Mouse (Mus musculus): ENCODE measurements around the gene Musk. TPM values are rescaled to one million over a fixed set of nuclear protein-coding genes. Genes with fewer than 3 reads are reported as not detected.

Musk gene
- polyA plus RNA-seq, 1 experiment = 0.39 TPM

GRCm38 (mm10) chr4:58268897-58269542 is 16.7 kb upstream of the Musk start:
- Histone ChIP-seq H3K4me1 (replicated peaks; ENCODE audit: control insufficient read depth, insufficient read depth, low read length) (no peaks in the 10 kb centered on the region), H3K27me3 (ENCODE audit: control insufficient read depth, insufficient read depth, low read length) (no peaks in the 10 kb centered on the region), H3K4me3 (ENCODE audit: control insufficient read depth, insufficient read depth, low read length) (no peak overlapping the region), H3K36me3 (ENCODE audit: control insufficient read depth, insufficient read depth, low read length) (no peaks in the 10 kb centered on the region), H3K27ac (ENCODE audit: control insufficient read depth, insufficient read depth, low read length) (no peak overlapping the region)
- TF ChIP-seq POLR2A (IDR thresholded peaks at IDR 0.05; ENCODE audit: control insufficient read depth, extremely low read depth, insufficient read depth, low read length, poor library complexity) = no peak
- TF ChIP-seq CTCF (IDR thresholded peaks at IDR 0.05; ENCODE audit: borderline replicate concordance, control insufficient read depth, extremely low read depth, insufficient read depth, low read length, poor library complexity) = no peak
- 89% methylated on average over 4 of the region's 4 CpGs for WGBS
- DNase-seq = no peak

- Histone ChIP-seq H3K27ac (ENCODE audit: control insufficient read depth, insufficient read depth, low read length) (no peak overlapping the region), H3K36me3 (ENCODE audit: control insufficient read depth, insufficient read depth, low read length) (no peaks in the 10 kb centered on the region), H3K4me3 (ENCODE audit: control insufficient read depth, insufficient read depth, low read length) (no peak overlapping the region), H3K27me3 (ENCODE audit: control insufficient read depth, insufficient read depth, low read length) (no peaks in the 10 kb centered on the region), H3K4me1 (replicated peaks; ENCODE audit: control insufficient read depth, insufficient read depth, low read length) (no peaks in the 10 kb centered on the region)
- TF ChIP-seq POLR2A (IDR thresholded peaks at IDR 0.05; ENCODE audit: control insufficient read depth, extremely low read depth, insufficient read depth, low read length, poor library complexity) (no peak), CTCF (IDR thresholded peaks at IDR 0.05; ENCODE audit: borderline replicate concordance, control insufficient read depth, extremely low read depth, insufficient read depth, low read length, poor library complexity) (no peak)
- WGBS = 97% methylated on average over 2 of the region's 2 CpGs
- no peak for DNase-seq
Observed at GRCm38 (mm10) chr4:58269961-58270360, 15.8 kb upstream of the Musk start.

- no peaks in the 10 kb centered on the region for H3K36me3 ChIP-seq (ENCODE audit: control insufficient read depth, insufficient read depth, low read length)
- no peak for TF ChIP-seq POLR2A (IDR thresholded peaks at IDR 0.05; ENCODE audit: control insufficient read depth, extremely low read depth, insufficient read depth, low read length, poor library complexity)
- TF ChIP-seq CTCF (IDR thresholded peaks at IDR 0.05; ENCODE audit: borderline replicate concordance, control insufficient read depth, extremely low read depth, insufficient read depth, low read length, poor library complexity) = no peak
- no peak for DNase-seq
- no peak overlapping the region for H3K27ac ChIP-seq (ENCODE audit: control insufficient read depth, insufficient read depth, low read length)
- no peaks in the 10 kb centered on the region for H3K27me3 ChIP-seq (ENCODE audit: control insufficient read depth, insufficient read depth, low read length)
- H3K4me3 ChIP-seq (ENCODE audit: control insufficient read depth, insufficient read depth, low read length) = no peak overlapping the region
- H3K4me1 ChIP-seq (replicated peaks; ENCODE audit: control insufficient read depth, insufficient read depth, low read length) = no peaks in the 10 kb centered on the region
- WGBS = 97% methylated on average over 1 of the region's 1 CpGs
Observed at GRCm38 (mm10) chr4:58270956-58271355, 14.8 kb upstream of the Musk start.

GRCm38 (mm10) chr4:58271504-58272162 is 14.1 kb upstream of the Musk start:
- no peak for TF ChIP-seq POLR2A (IDR thresholded peaks at IDR 0.05; ENCODE audit: control insufficient read depth, extremely low read depth, insufficient read depth, low read length, poor library complexity)
- no peak for TF ChIP-seq CTCF (IDR thresholded peaks at IDR 0.05; ENCODE audit: borderline replicate concordance, control insufficient read depth, extremely low read depth, insufficient read depth, low read length, poor library complexity)
- 94% methylated on average over 10 of the region's 10 CpGs for WGBS
- Histone ChIP-seq H3K27ac (ENCODE audit: control insufficient read depth, insufficient read depth, low read length) (no peak overlapping the region), H3K36me3 (ENCODE audit: control insufficient read depth, insufficient read depth, low read length) (no peaks in the 10 kb centered on the region), H3K27me3 (ENCODE audit: control insufficient read depth, insufficient read depth, low read length) (no peaks in the 10 kb centered on the region), H3K4me3 (ENCODE audit: control insufficient read depth, insufficient read depth, low read length) (no peak overlapping the region), H3K4me1 (replicated peaks; ENCODE audit: control insufficient read depth, insufficient read depth, low read length) (no peaks in the 10 kb centered on the region)
- no peak for DNase-seq

- Histone ChIP-seq H3K27ac (ENCODE audit: control insufficient read depth, insufficient read depth, low read length) (no peak overlapping the region), H3K36me3 (ENCODE audit: control insufficient read depth, insufficient read depth, low read length) (no peaks in the 10 kb centered on the region), H3K4me1 (replicated peaks; ENCODE audit: control insufficient read depth, insufficient read depth, low read length) (no peaks in the 10 kb centered on the region), H3K4me3 (ENCODE audit: control insufficient read depth, insufficient read depth, low read length) (no peak overlapping the region), H3K27me3 (ENCODE audit: control insufficient read depth, insufficient read depth, low read length) (no peaks in the 10 kb centered on the region)
- WGBS = 34% methylated on average over 8 of the region's 8 CpGs
- no peak for DNase-seq
- TF ChIP-seq CTCF (IDR thresholded peaks at IDR 0.05; ENCODE audit: borderline replicate concordance, control insufficient read depth, extremely low read depth, insufficient read depth, low read length, poor library complexity) = no peak
- TF ChIP-seq POLR2A (IDR thresholded peaks at IDR 0.05; ENCODE audit: control insufficient read depth, extremely low read depth, insufficient read depth, low read length, poor library complexity) = no peak
Observed at GRCm38 (mm10) chr4:58275261-58275895, 10.4 kb upstream of the Musk start.

GRCm38 (mm10) chr4:58278368-58278767 is 7.4 kb upstream of the Musk start:
- 98% methylated on average over 6 of the region's 6 CpGs for WGBS
- TF ChIP-seq POLR2A (IDR thresholded peaks at IDR 0.05; ENCODE audit: control insufficient read depth, extremely low read depth, insufficient read depth, low read length, poor library complexity) (no peak), CTCF (IDR thresholded peaks at IDR 0.05; ENCODE audit: borderline replicate concordance, control insufficient read depth, extremely low read depth, insufficient read depth, low read length, poor library complexity) (no peak)
- H3K4me3 ChIP-seq (ENCODE audit: control insufficient read depth, insufficient read depth, low read length) = no peak overlapping the region
- H3K27me3 ChIP-seq (ENCODE audit: control insufficient read depth, insufficient read depth, low read length) = no peaks in the 10 kb centered on the region
- no peak overlapping the region for H3K27ac ChIP-seq (ENCODE audit: control insufficient read depth, insufficient read depth, low read length)
- no peaks in the 10 kb centered on the region for H3K36me3 ChIP-seq (ENCODE audit: control insufficient read depth, insufficient read depth, low read length)
- DNase-seq = no peak
- no peaks in the 10 kb centered on the region for H3K4me1 ChIP-seq (replicated peaks; ENCODE audit: control insufficient read depth, insufficient read depth, low read length)

Data from thymus, adult 2 months (tissue).